Mouse (Mus musculus) pancreas, adult 10 weeks (tissue): ENCODE measurements around the gene Scnn1g. TPM values are rescaled to one million over a fixed set of nuclear protein-coding genes. Genes with fewer than 3 reads are reported as not detected.

Source experiments
- polyA plus RNA-seq: library from polyadenylated mRNA; stranded (reverse); fragments of 350-450 nt; fragmentation: Illumina TruSeq; extraction: RNeasy Lipid Tissue Mini Kit (QIAGEN cat#74804); gene quantifications from one replicate; pipeline ENCODE4 v1.2.3, GENCODE M21; 2015; ENCODE audit warnings: low read depth, low replicate concordance; ENCODE audit not compliant: insufficient read depth

Scnn1g gene
- 0.35 TPM for polyA plus RNA-seq

GRCm38 (mm10) chr7:121734171-121734831 is at the start of gene Scnn1g:
Scnn1g (plus strand) TSS chr7:121734479.

GRCm38 (mm10) chr7:121707073-121707667 is 27.1 kb upstream of the Scnn1g start, which contains the start of gene Usp31:
Usp31 (minus strand) TSS chr7:121707253.

Other genes starting within 250 kb of the Scnn1g start
- 2.1 TPM for gene Usp31, start 27.2 kb upstream of the Scnn1g start, polyA plus RNA-seq
- 6.2 TPM for gene Scnn1b, start 130.6 kb downstream of the Scnn1g start, polyA plus RNA-seq
- gene Cog7, start 247.2 kb downstream of the Scnn1g start, polyA plus RNA-seq: 4.7 TPM